Comparison of ENCODE assay signal across 12 mouse cellular contexts in genomic region chr10:73828781-73829180, GRCm38 (mm10).
"Had no signal": no experiment of that assay in that cellular context is flagged by ENCODE, and none has a peak within 500 bp of the region (broad histone marks: within the 10 kb centered on the region; RNA-seq: fewer than 3 reads in every experiment).

No protein-coding gene starts in this region.

- DNase-seq: retina, postnatal 1 day; right cerebral cortex, adult 18-20 months; right cerebral cortex, postnatal 14 days; right cerebral cortex, postnatal 25 days; right cerebral cortex, postnatal 4 days; spleen, adult 18-20 months; thymus, adult 18-20 months; thymus, adult 2 months; thymus, postnatal 14 days; thymus, postnatal 25 days; thymus, postnatal 36 days; thymus, postnatal 4 days had no signal
